In the genomic region with DNA sequence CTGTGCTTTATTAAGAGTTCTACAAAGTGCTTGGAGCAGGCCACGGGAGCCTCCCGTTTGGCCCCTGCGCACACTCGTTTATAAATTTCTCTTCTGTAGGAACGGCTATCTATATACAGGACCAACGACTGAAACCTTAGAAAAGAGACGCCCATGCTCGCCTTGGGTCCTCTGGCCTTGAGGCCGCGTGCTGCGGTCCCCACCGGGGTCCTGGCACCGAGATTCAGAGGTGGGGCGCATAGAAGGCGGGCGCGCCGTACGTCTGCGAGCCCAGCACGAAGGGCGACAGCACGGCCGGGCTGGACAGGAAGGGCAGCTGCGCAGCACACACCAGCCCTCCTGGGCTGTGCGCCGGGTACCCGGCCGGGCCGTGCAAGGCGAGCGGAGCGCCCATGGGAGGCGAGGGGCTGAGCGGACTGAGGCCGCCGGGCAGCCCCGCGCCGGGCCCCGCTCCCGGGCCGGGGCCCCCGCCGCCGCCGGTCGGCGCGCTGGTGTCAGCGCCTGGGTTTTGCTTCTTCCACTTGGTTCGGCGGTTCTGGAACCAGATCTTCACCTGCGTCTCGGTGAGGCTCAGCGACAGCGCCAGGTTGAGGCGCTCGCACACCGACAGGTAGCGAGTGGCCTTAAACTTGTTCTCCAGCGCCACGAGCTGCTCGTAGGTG, we compare ENCODE assay signal across 10 mouse cellular contexts. TPM values are rescaled to one million over a fixed set of nuclear protein-coding genes. Genes with fewer than 3 reads are reported as not detected.
DNase-seq lines count a peak whose midpoint lies in the region; ATAC-seq and TF ChIP-seq lines count a peak whose summit lies in the region.
"Had no signal": no experiment of that assay in that cellular context is flagged by ENCODE, and none has a peak within 500 bp of the region (broad histone marks: within the 10 kb centered on the region; RNA-seq: fewer than 3 reads in every experiment).

No protein-coding gene starts in this region.

- H3K4me1 ChIP-seq in lung, embryonic 16.5 days (replicated peaks; ENCODE audit: control insufficient read depth, insufficient read depth, low read length): peaks cover 9% of the 10 kb centered on the region; the same call in 1 of the 2 replicates
- H3K4me1 ChIP-seq in embryonic facial prominence, embryonic 13.5 days: peaks cover 43% of the 10 kb centered on the region
- no peaks in the 10 kb centered on the region for H3K4me1 ChIP-seq in intestine, postnatal 0 days (replicated peaks; ENCODE audit: control insufficient read depth, insufficient read depth, low read length)
- H3K4me1 ChIP-seq in neural tube, embryonic 15.5 days: peaks cover 46% of the 10 kb centered on the region

- ATAC-seq in lung, embryonic 16.5 days (ENCODE audit: low read depth): no peak
- ATAC-seq in embryonic facial prominence, embryonic 13.5 days (ENCODE audit: insufficient number of reproducible peaks, insufficient read depth, low FRiP score, low TSS enrichment, low read depth): no peak
- no peak for ATAC-seq in intestine, postnatal 0 days
- no peak for ATAC-seq in neural tube, embryonic 15.5 days (ENCODE audit: low FRiP score)

- no peak for TF ChIP-seq CTCF in intestine, postnatal 0 days (IDR thresholded peaks at IDR 0.05; ENCODE audit: low read depth)

- H3K4me3 ChIP-seq in lung, embryonic 16.5 days (ENCODE audit: low read length): peak overlapping the region; percentile 23
- H3K4me3 ChIP-seq in embryonic facial prominence, embryonic 13.5 days: peak overlapping the region; percentile 29
- peak overlapping the region; percentile 29 for H3K4me3 ChIP-seq in intestine, postnatal 0 days (ENCODE audit: low read depth, low read length)
- peak overlapping the region; percentile 23 for H3K4me3 ChIP-seq in neural tube, embryonic 15.5 days (replicated peaks)

- H3K4me2 ChIP-seq in lung, embryonic 16.5 days (ENCODE audit: low read depth, low read length): peak overlapping the region; percentile 41
- peak overlapping the region; percentile 52 for H3K4me2 ChIP-seq in embryonic facial prominence, embryonic 13.5 days
- H3K4me2 ChIP-seq in intestine, postnatal 0 days (replicated peaks; ENCODE audit: low read depth): peak overlapping the region; percentile 52
- H3K4me2 ChIP-seq in neural tube, embryonic 15.5 days: peak overlapping the region; percentile 43

- under 1% methylated on average over 50 of the region's 64 CpGs for WGBS in lung, embryonic 16.5 days
- 1% methylated on average over 64 of the region's 64 CpGs for WGBS in embryonic facial prominence, embryonic 13.5 days
- WGBS in intestine, postnatal 0 days: 2% methylated on average over 64 of the region's 64 CpGs
- under 1% methylated on average over 63 of the region's 64 CpGs for WGBS in neural tube, embryonic 15.5 days

- DNase-seq in lung, postnatal 10 days: no peak
- DNase-seq in thymus, postnatal 4 days: no peak
- no peak for DNase-seq in spleen, postnatal 36 days (ENCODE audit: low spot score in 2 of 2)
- no peak for DNase-seq in adrenal gland, adult 2 months

- no peak overlapping the region for H3K27ac ChIP-seq in lung, embryonic 16.5 days (ENCODE audit: low read length)
- no peak overlapping the region for H3K27ac ChIP-seq in embryonic facial prominence, embryonic 13.5 days
- no peak overlapping the region for H3K27ac ChIP-seq in intestine, postnatal 0 days (ENCODE audit: low read depth, low read length)
- H3K27ac ChIP-seq in neural tube, embryonic 15.5 days (replicated peaks): no peak overlapping the region

- peaks cover 85% of the 10 kb centered on the region for H3K27me3 ChIP-seq in lung, embryonic 16.5 days (ENCODE audit: control insufficient read depth, insufficient read depth, low read depth, low read length)
- peaks cover 99% of the 10 kb centered on the region for H3K27me3 ChIP-seq in embryonic facial prominence, embryonic 13.5 days
- H3K27me3 ChIP-seq in intestine, postnatal 0 days (replicated peaks; ENCODE audit: control insufficient read depth, insufficient read depth, low read length): peaks cover 78% of the 10 kb centered on the region
- H3K27me3 ChIP-seq in neural tube, embryonic 15.5 days (replicated peaks): peaks cover 94% of the 10 kb centered on the region

- H3K36me3 ChIP-seq in lung, embryonic 16.5 days (ENCODE audit: control insufficient read depth, insufficient read depth, low read length): no peaks in the 10 kb centered on the region
- H3K36me3 ChIP-seq in embryonic facial prominence, embryonic 13.5 days: no peaks in the 10 kb centered on the region
- no peaks in the 10 kb centered on the region for H3K36me3 ChIP-seq in intestine, postnatal 0 days (ENCODE audit: control insufficient read depth, insufficient read depth)
- no peaks in the 10 kb centered on the region for H3K36me3 ChIP-seq in neural tube, embryonic 15.5 days

- no peak overlapping the region for H3K9ac ChIP-seq in lung, embryonic 16.5 days (ENCODE audit: low read length)
- no peak overlapping the region for H3K9ac ChIP-seq in embryonic facial prominence, embryonic 13.5 days
- no peak overlapping the region for H3K9ac ChIP-seq in intestine, postnatal 0 days (ENCODE audit: low read depth, low read length)
- H3K9ac ChIP-seq in neural tube, embryonic 15.5 days (replicated peaks): no peak overlapping the region

- no peaks in the 10 kb centered on the region for H3K9me3 ChIP-seq in lung, embryonic 16.5 days (ENCODE audit: control insufficient read depth, low read length)
- no peaks in the 10 kb centered on the region for H3K9me3 ChIP-seq in embryonic facial prominence, embryonic 13.5 days
- no peaks in the 10 kb centered on the region for H3K9me3 ChIP-seq in intestine, postnatal 0 days (ENCODE audit: control insufficient read depth)
- no peaks in the 10 kb centered on the region for H3K9me3 ChIP-seq in neural tube, embryonic 15.5 days (replicated peaks)

RNA-seq across cellular contexts. Expression of a gene that starts 3.1 kb away (rescaled TPM):
- polyA plus RNA-seq in lung, embryonic 16.5 days (2015; fragmentation: Nextera tagmentation; extraction: Ambion mirVana): not detected in 2 replicates
- not detected in 2 replicates for polyA plus RNA-seq in embryonic facial prominence, embryonic 13.5 days (2015; fragmentation: Nextera tagmentation; extraction: Ambion mirVana)
- polyA plus RNA-seq in intestine, postnatal 0 days (2015; fragmentation: Nextera tagmentation; extraction: Ambion mirVana): not detected in 2 replicates
- 0.40 and 0.79 TPM in 2 replicates for polyA plus RNA-seq in neural tube, embryonic 15.5 days (2015; fragmentation: Nextera tagmentation; extraction: Ambion mirVana)
- total RNA-seq in adrenal gland, adult 2 months (2021): not detected
- not detected in 2 replicates for polyA plus RNA-seq in adrenal gland, adult 2 months (2012; rRNA removed)
- total RNA-seq: adrenal gland, adult 18-20 months had no signal
- polyA plus RNA-seq: spleen, adult 2 months had no signal

RNA-seq across cellular contexts. Expression of a gene that starts 52.3 kb away (rescaled TPM):
- polyA plus RNA-seq in lung, embryonic 16.5 days (2015; fragmentation: Nextera tagmentation; extraction: Ambion mirVana): 8.6 and 9.2 TPM in 2 replicates
- 10.7 and 13.3 TPM in 2 replicates for polyA plus RNA-seq in embryonic facial prominence, embryonic 13.5 days (2015; fragmentation: Nextera tagmentation; extraction: Ambion mirVana)
- 3.4 and 4.8 TPM in 2 replicates for polyA plus RNA-seq in intestine, postnatal 0 days (2015; fragmentation: Nextera tagmentation; extraction: Ambion mirVana)
- 7.6 and 7.8 TPM in 2 replicates for polyA plus RNA-seq in neural tube, embryonic 15.5 days (2015; fragmentation: Nextera tagmentation; extraction: Ambion mirVana)
- 1 to 10 TPM; 6.3 to 6.9 TPM for total RNA-seq in adrenal gland, adult 2 months (2021)
- polyA plus RNA-seq in adrenal gland, adult 2 months (2012; rRNA removed): 3.5 and 3.6 TPM in 2 replicates
